Mouse (Mus musculus) thymus, adult 2 months (tissue): ENCODE measurements at regions not wholly inside any gene's neighbourhood (a gene's known extent, or its start where the extent isn't known, plus 50 kb on each side); places are given as distances from the start of the nearest gene placed in this dataset.

Experiments used
- CTCF ChIP-seq: fragments of 200-500 bp; IDR thresholded peaks from 2 replicates; pipeline ENCODE4 v1.5.1; 2012; ENCODE audit warnings: mild to moderate bottlenecking, control low read depth, low read length, moderate library complexity, borderline replicate concordance; ENCODE audit not compliant: control insufficient read depth, poor library complexity, insufficient read depth; ENCODE audit errors: extremely low read depth
- POLR2A ChIP-seq: fragments of 200-500 bp; IDR thresholded peaks from 2 replicates; pipeline ENCODE4 v1.6.1; 2012; ENCODE audit warnings: mild to moderate bottlenecking, low read length, control low read depth, moderate library complexity; ENCODE audit not compliant: control insufficient read depth, poor library complexity, insufficient read depth; ENCODE audit errors: extremely low read depth

- TF ChIP-seq CTCF: no peak
- no peak for TF ChIP-seq POLR2A
Observed at GRCm38 (mm10) chr3:52925223-52925622, 91.8 kb downstream of the Cog6 start.
